Mouse (Mus musculus): Measurements from ENCODE around the gene Fat3. TPM values are rescaled to one million over a fixed set of nuclear protein-coding genes. Genes with fewer than 3 reads are reported as not detected.

Gene Fat3
- polyA plus RNA-seq, 1 experiment from 2014 or later, result 2.3 TPM

DNA sequence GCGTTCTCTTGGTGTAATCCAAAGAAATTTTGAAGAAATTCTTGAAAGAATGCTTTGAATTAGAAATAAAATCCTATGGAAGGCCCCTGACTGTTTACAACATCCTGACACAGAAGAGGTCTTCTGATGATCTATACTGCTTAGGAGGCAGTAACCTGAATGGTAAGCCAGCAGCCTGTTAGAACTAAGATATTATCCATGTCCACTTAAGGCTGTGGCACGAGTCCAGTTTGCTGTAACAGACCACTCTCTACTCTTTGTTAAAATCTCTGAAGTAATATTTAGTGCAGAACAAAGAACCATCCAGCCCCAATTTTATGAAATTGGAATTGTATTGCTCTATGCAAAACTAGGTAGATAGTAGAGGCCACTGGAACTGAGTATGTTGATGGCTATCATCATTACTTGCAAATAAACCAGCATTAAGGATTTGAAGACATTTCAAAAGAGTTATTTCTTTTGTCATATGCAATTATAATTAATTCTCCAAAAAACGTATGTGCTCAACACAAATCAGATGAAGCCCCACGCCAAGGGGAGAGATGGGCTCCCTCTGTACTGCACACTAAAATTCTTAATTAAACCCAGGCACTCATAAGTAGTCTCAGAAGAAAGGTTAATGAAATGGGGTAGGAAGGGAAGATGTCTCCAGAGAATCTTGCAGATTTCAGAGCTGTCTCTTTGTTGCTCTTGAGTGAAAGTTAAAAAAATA, 230.9 kb downstream of the Fat3 start:
- Histone ChIP-seq H3K36me3 (ENCODE audit: inconsistent target) (no peaks in the 10 kb centered on the region), H3K4me3 (ENCODE audit: inconsistent target) (no peak overlapping the region), H3K27ac (no peak overlapping the region), H3K79me2 (ENCODE audit: inconsistent target) (no peaks in the 10 kb centered on the region)
- 81% methylated on average over 3 of the region's 4 CpGs for WGBS (ENCODE audit: missing documents)

DNA sequence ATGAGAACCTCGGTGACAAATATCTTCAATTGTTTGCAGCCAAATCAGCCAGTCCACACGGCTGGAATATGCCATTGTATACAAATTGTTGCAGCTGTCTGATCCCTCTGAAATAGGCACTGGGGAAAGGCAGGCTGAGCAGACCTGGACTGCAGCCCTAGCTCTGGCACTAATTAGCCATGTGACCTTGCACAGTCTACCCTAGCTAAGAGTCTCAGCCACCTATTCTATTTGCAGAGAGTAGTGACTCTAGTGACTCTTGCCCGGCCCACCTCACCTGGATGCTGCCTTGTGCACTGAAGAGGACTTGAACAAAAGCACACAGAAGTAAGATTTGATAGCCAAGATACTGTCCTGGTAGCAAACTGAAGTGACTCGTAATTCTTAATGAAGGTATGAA, 235.6 kb downstream of the Fat3 start:
- Histone ChIP-seq H3K27ac (no peak overlapping the region), H3K4me3 (ENCODE audit: inconsistent target) (no peak overlapping the region), H3K36me3 (ENCODE audit: inconsistent target) (no peaks in the 10 kb centered on the region), H3K79me2 (ENCODE audit: inconsistent target) (no peaks in the 10 kb centered on the region)
- 92% methylated on average over 4 of the region's 4 CpGs for WGBS (ENCODE audit: missing documents)

DNA sequence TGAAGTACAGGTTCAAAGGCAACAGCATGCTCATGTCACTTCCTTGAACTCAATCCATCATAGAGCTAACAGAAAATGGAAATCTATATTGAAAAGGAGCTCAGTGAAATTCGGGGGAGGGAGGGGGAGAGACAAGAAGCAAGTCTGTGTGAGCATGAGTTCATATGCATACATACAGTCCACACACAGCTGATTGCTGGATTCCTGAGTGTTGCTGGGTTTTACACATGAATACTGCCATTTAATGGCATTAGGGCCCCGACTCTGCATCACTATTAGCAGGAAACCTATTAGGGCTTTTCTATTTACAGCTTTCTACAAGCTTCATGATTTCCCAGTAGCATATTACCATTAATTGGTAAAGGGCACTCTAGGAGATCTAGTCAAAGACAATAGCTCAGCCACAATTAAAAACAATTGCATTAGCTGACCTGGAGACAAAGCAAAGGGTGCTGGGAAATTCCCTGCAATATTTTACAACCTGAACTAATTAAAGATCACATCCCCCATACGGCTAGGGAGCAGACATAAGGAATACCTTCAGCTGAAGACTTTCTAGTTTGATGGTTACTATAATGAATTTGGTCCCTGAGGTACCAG, 243.7 kb downstream of the Fat3 start:
- Histone ChIP-seq H3K79me2 (ENCODE audit: inconsistent target) (no peaks in the 10 kb centered on the region), H3K4me3 (ENCODE audit: inconsistent target) (no peak overlapping the region), H3K27ac (no peak overlapping the region), H3K36me3 (ENCODE audit: inconsistent target) (no peaks in the 10 kb centered on the region)
- WGBS (ENCODE audit: missing documents), result 82% methylated on average over 3 of the region's 3 CpGs

DNA sequence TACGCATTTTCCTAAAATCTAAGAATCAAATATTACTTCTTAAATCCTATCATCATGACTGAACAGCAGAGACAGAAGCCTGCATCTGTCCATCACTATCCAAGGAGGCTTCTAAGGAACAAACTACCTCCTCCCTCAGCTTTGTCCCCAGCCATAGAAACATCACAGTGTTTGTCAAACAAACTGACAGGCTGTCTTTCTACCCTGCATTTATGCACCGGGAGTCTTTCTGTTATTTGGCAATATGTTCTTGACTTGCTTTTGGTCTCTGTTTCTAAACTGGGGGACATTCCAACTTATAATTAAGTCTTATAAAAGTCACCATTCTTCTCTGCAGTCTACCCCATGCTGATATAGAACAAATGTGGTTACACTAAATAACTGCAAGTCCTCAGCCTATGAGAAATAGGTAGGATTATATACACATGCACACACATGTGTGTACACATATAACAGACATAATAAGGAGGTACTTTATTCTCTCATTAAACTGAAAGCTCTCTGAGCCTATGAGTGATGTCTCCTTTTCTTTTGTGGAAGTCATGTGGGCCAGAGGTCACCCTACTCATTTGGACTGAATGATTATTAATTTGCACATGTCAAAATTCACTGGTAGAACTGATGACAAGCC, 244.4 kb downstream of the Fat3 start:
- H3K27ac ChIP-seq, result no peak overlapping the region
- H3K79me2 ChIP-seq (ENCODE audit: inconsistent target), result no peaks in the 10 kb centered on the region
- H3K36me3 ChIP-seq (ENCODE audit: inconsistent target), result no peaks in the 10 kb centered on the region
- no peak overlapping the region for H3K4me3 ChIP-seq (ENCODE audit: inconsistent target)
- WGBS (ENCODE audit: missing documents), result 100% methylated on average over 2 of the region's 2 CpGs

DNA sequence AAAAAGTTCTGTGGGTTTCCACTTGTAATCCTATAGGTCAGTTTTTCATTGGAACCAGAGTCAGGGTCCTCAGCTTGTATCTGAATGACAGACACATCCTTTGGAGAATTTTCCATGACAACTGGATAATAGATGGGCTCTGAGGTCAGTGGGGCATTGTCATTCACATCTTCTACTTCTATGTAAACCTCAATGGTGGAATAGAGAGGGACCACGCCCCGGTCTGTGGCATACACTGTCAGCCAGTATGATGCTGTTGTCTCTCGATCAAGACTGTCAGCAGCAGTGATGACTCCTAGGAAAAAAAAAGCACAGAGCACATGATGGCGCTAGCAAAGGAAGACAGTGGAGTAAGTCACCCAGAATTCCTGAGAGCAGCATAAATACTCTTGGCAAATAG, 254.3 kb downstream of the Fat3 start:
- Histone ChIP-seq H3K4me3 (ENCODE audit: inconsistent target) (no peak overlapping the region), H3K79me2 (ENCODE audit: inconsistent target) (no peaks in the 10 kb centered on the region), H3K27ac (no peak overlapping the region), H3K36me3 (ENCODE audit: inconsistent target) (no peaks in the 10 kb centered on the region)
- WGBS (ENCODE audit: missing documents), result 88% methylated on average over 4 of the region's 4 CpGs

DNA sequence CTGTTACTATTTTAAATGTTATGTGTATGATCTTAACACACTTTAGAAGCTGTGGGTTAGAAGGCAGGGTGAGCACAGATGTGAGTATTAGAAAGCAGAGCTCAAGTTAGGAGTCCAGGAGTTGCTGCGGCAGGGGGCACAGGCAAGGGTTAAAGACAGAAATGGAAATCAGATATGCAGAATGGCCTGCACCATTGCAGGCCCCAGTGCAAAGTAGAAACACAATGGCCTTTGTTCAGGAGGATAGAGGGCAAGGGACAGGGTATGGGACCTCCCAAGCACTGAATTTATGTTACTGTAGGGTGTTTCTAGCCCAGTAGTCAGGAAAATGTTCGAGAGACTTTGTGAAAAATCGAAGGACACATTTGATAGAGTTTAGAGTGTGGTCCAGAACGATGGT, 269.5 kb downstream of the Fat3 start:
- WGBS (ENCODE audit: missing documents), result 90% methylated on average over 4 of the region's 4 CpGs
- Histone ChIP-seq H3K79me2 (ENCODE audit: inconsistent target) (no peaks in the 10 kb centered on the region), H3K27ac (no peak overlapping the region), H3K4me3 (ENCODE audit: inconsistent target) (no peak overlapping the region), H3K36me3 (ENCODE audit: inconsistent target) (no peaks in the 10 kb centered on the region)

DNA sequence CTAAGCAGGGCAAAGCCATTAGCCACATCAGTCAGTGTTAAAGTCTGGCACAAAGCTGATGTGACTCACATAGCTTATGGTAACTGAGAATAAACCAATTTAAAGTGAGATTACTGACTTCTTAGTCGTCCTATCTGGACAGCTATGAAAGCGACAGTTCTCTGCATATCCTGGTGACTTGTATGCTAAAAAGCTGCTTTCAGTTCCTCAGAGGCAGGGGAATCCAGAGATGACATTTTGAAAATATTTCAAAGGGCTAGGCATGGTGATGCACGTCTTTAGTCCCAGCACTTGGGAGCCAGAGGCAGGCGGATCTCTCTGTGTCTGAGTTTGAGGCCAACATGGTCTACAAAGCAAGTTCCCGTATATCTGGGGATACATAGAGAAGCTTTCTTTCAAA, 272.2 kb downstream of the Fat3 start:
- H3K36me3 ChIP-seq (ENCODE audit: inconsistent target), result no peaks in the 10 kb centered on the region
- H3K4me3 ChIP-seq (ENCODE audit: inconsistent target), result no peak overlapping the region
- H3K79me2 ChIP-seq (ENCODE audit: inconsistent target), result no peaks in the 10 kb centered on the region
- H3K27ac ChIP-seq, result no peak overlapping the region
- WGBS (ENCODE audit: missing documents), result 85% methylated on average over 5 of the region's 5 CpGs

DNA sequence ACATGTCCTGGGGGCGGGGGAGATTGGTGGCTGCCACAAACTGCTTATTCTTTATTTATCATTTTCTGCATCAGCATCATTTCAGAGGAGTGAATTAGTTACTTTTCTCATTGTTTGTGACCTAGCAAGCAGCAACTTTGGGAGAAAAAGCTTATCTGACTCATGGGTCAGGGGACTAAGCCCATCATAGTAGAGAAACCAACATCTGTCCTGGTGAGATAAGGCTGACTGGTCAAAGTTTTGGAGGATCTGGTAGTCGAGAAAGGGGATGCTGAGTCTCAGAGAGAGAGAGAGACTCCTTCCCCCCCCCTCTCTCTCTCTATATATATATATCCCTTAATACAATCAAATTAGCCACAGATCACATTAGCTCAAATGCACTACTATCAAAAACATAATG, 273.7 kb downstream of the Fat3 start:
- Histone ChIP-seq H3K4me3 (ENCODE audit: inconsistent target) (no peak overlapping the region), H3K36me3 (ENCODE audit: inconsistent target) (no peaks in the 10 kb centered on the region), H3K79me2 (ENCODE audit: inconsistent target) (no peaks in the 10 kb centered on the region), H3K27ac (no peak overlapping the region)
- 58% methylated on average over 2 of the region's 2 CpGs for WGBS (ENCODE audit: missing documents)

DNA sequence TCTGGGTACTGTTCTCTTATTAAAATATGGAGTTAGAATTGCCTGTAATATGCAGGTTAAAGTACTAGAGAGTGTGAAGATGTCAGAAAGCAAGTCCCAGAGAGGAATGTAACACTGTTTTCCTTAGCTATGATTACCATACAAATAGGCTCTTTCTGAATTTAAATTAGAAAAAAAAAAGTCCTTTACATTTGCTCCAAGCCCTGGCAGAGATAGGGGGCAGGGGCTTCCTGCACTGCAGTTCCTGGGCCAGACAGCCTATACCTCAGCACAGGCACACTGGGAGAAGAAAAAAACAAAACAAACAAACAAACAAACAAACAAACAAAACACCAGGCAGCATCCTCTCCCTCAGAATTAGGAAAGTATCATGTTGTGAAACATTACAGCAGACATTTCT, 274.5 kb downstream of the Fat3 start:
- no peaks in the 10 kb centered on the region for H3K79me2 ChIP-seq (ENCODE audit: inconsistent target)
- no peaks in the 10 kb centered on the region for H3K36me3 ChIP-seq (ENCODE audit: inconsistent target)
- H3K4me3 ChIP-seq (ENCODE audit: inconsistent target), result no peak overlapping the region
- H3K27ac ChIP-seq, result no peak overlapping the region

DNA sequence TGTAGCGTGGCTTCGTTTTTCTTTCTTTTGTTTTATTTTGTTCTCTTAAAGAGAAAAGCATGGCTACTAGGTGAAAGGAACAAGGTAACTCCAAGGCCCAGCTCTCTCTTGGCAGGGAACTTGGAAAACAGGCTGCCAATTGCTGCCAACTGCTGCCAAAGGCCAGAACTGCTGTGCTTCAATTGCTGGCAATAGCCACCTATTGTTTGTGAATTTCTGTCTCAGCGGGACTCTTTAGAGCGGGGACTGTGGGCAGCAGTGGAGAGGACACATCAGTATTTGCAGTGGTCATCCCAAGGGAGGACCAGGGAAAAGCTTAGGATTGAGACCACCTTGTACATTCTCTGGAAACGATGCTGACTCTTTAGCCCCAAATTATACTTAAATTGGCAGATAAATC, 279.2 kb downstream of the Fat3 start:
- Histone ChIP-seq H3K4me3 (ENCODE audit: inconsistent target) (no peak overlapping the region), H3K27ac (no peak overlapping the region), H3K79me2 (ENCODE audit: inconsistent target) (no peaks in the 10 kb centered on the region), H3K36me3 (ENCODE audit: inconsistent target) (no peaks in the 10 kb centered on the region)
- WGBS (ENCODE audit: missing documents), result 93% methylated on average over 4 of the region's 5 CpGs

DNA sequence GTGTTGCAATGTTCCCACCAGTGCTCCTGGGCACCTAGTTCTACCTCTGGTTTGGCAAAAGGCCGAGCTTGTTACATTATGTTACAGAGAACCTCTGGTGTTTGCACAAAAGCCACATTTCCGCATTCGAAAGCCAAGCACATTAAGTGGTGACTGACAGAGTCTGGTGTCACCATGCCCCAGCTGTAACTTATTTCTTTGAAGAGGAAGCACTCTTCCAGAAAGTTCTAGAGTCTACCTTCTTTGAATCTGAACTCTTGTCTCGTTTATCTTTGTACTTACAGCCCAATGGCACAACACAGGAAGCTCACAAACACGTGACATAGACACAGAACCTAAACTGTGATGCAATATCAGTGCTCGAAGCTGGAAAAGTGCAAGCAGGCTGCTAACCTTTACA, 284.9 kb downstream of the Fat3 start:
- Histone ChIP-seq H3K4me3 (ENCODE audit: inconsistent target) (no peak overlapping the region), H3K79me2 (ENCODE audit: inconsistent target) (no peaks in the 10 kb centered on the region), H3K27ac (peak overlapping the region; percentile 93), H3K36me3 (ENCODE audit: inconsistent target) (no peaks in the 10 kb centered on the region)
- WGBS (ENCODE audit: missing documents), result 1% methylated on average over 6 of the region's 6 CpGs

DNA sequence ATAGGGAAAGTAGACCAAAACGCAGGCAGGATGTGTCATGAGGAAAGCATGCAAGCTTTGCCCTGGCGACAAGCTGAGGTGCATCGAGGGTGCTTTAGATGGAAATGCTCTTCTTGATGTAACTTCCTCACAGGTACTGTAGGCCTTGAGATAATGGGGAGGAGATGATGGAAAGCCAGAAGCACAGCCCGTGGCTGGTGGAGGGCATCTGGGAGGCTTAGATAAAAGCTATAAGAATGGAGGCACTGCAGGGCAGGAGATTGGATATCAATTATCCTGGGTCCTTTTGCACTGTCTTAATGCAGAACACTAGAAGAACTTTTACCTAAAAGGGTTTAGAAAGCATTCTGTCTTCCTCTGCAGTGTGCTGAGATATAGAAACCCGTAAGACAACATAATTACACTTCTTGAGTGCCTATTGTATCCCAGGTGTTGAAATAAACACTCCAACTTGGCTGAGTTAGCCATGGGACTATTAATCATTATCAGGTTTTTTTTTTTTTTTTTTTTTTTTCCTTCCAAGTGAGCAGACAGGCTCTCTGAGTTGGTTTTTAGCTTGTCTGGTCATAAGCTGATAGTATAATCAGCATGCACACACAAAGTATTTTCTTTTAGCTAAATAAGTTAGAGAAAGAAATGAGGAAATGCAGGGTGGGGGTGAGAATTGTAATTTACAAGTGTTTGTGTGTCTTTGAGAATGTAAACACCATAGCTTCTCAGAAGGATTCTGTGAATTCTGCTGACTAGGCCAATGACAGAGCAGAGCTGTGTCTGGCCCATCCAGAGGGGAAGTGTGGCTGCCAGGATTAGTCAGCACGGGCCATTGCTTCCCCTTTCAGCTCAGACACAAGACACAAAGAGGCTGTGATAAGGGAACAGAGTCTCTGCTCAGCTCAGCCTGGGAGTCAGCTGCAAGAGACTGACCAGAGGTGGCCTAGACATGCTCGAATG, 286.1 kb downstream of the Fat3 start:
- WGBS (ENCODE audit: missing documents), result 31% methylated on average over 7 of the region's 7 CpGs
- no peak overlapping the region for H3K4me3 ChIP-seq (ENCODE audit: inconsistent target)
- H3K79me2 ChIP-seq (ENCODE audit: inconsistent target), result no peaks in the 10 kb centered on the region
- H3K27ac ChIP-seq, result peak overlapping the region; percentile 93
- H3K36me3 ChIP-seq (ENCODE audit: inconsistent target), result no peaks in the 10 kb centered on the region

DNA sequence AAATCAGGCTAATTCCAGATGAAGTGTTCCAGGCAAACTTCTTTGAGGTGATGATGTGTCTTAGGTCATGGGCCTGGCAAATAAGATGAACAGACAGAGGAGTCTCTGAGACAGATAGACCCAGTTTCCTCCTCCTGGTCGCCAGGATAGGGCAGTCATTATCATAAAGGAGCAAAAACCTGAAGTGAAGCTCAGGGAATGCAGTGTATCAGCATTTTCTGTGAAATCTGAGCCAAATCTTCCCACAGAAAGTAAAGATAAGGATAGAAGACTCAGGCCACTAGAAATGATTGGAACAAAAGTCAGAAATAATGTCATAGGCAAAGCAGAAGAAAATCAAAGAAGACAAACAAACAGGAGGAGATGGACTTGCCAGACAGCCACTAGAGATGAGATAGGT, 287.8 kb downstream of the Fat3 start:
- Histone ChIP-seq H3K4me3 (ENCODE audit: inconsistent target) (no peak overlapping the region), H3K79me2 (ENCODE audit: inconsistent target) (no peaks in the 10 kb centered on the region), H3K27ac (no peak overlapping the region), H3K36me3 (ENCODE audit: inconsistent target) (no peaks in the 10 kb centered on the region)
- 94% methylated on average over 1 of the region's 1 CpGs for WGBS (ENCODE audit: missing documents)

DNA sequence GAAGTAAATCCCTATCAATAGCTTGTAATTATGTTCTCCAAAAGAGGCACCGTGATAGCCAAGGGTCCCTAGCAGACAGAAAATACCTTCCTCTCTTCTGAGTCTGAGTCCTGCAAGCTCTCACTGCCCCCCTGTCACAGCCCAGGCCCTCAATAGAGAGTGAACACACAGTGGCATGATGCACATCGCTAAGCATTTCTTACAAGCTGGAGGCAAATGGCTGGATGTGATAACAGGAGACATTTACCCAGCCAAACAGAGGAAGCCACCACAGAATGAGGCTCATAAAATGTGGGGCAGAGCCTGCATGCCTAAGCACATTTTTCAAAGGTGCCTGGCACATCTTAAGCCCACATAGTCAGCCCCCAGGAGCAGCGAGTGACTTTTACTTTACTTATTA, 288.5 kb downstream of the Fat3 start:
- Histone ChIP-seq H3K4me3 (ENCODE audit: inconsistent target) (no peak overlapping the region), H3K27ac (no peak overlapping the region)
- 94% methylated on average over 3 of the region's 3 CpGs for WGBS (ENCODE audit: missing documents)

DNA sequence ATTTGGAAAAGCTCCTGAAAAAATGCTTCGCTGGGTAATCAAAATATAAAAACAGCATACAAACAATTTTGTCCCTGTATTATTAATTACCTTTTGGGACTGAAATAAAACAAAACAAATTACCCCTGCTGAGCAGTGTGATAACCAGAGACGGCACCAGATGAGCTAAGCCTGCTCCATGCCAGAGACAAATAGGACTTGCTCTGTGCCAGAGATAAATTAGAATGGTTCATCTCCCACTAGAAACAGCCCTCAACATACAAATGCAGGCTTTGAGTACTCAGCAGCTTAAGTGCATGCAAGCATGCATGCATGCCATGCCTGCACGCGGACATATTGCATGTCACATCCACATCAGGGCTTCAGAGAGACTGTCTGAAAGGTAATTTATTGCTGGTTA, 288.9 kb downstream of the Fat3 start:
- Histone ChIP-seq H3K79me2 (ENCODE audit: inconsistent target) (no peaks in the 10 kb centered on the region), H3K36me3 (ENCODE audit: inconsistent target) (no peaks in the 10 kb centered on the region), H3K27ac (no peak overlapping the region), H3K4me3 (ENCODE audit: inconsistent target) (no peak overlapping the region)
- 94% methylated on average over 4 of the region's 4 CpGs for WGBS (ENCODE audit: missing documents)

More for the DNA sequence above, 288.5 kb downstream of the Fat3 start:
- Histone ChIP-seq H3K79me2 (ENCODE audit: inconsistent target) (no peaks in the 10 kb centered on the region), H3K36me3 (ENCODE audit: inconsistent target) (no peaks in the 10 kb centered on the region)

All from macrophage (primary cell).